Mouse (Mus musculus): ENCODE results near the gene Pald1.

- TF ChIP-seq MAFK (IDR thresholded peaks at IDR 0.05; ENCODE audit: insufficient read depth, low read depth, low read length) (no peak), ZNF384 (IDR thresholded peaks at IDR 0.05; ENCODE audit: low read depth, low read length) (no peak), HCFC1 (IDR thresholded peaks at IDR 0.05; ENCODE audit: borderline replicate concordance, insufficient read depth, low read length) (no peak), ZC3H11A (IDR thresholded peaks at IDR 0.05; ENCODE audit: borderline replicate concordance, low read depth, low read length) (no peak), CHD2 (IDR thresholded peaks at IDR 0.05; ENCODE audit: low read depth, low read length) (no peak)
These were observed 29.7 kb upstream of the Pald1 start for GRCm38 (mm10) chr10:61412910-61413625.

All from ES-E14 (cell line).